Mouse (Mus musculus): ENCODE data around the gene Npcd. TPM values are rescaled to one million over a fixed set of nuclear protein-coding genes. Genes with fewer than 3 reads are reported as not detected.

The Npcd gene
- total and polyA plus RNA-seq, 3 experiments: 0.29 to 0.31 (median 0.30) TPM

GRCm38 (mm10) chr15:79828366-79829035 is 5.5 kb downstream of the Npcd start:
- Histone ChIP-seq H3K9ac (ENCODE audit: low read depth, low read length) (no peak overlapping the region), H3K4me1 (ENCODE audit: control insufficient read depth, insufficient read depth, low read length) (peaks cover 1% of the 10 kb centered on the region; the same call in 1 of the 2 replicates), H3K27ac (no peak overlapping the region), H3K36me3 (ENCODE audit: control insufficient read depth, insufficient read depth, low read length) (no peaks in the 10 kb centered on the region), H3K4me3 (no peak overlapping the region), H3K79me2 (replicated peaks; ENCODE audit: control insufficient read depth, insufficient read depth, low read length) (no peaks in the 10 kb centered on the region), H3K27me3 (ENCODE audit: control insufficient read depth, insufficient read depth, low read length) (no peaks in the 10 kb centered on the region)
- TF ChIP-seq EP300 (IDR thresholded peaks at IDR 0.05; ENCODE audit: insufficient read depth, low read depth, low read length): no peak
- TF ChIP-seq POLR2A (IDR thresholded peaks at IDR 0.05; ENCODE audit: insufficient read depth, low read depth, low read length): no peak
- TF ChIP-seq CTCF (IDR thresholded peaks at IDR 0.05): peak; percentile 61
- WGBS: 69% methylated on average over 46 of the region's 46 CpGs
- peak in 1 of 2 experiments; percentile 26 for DNase-seq
- intact Hi-C loops (cut with DNase I): loop anchor here (1.0 kb wide), 1 partner anchor 75 kb away; no protein-coding TSS in a partner anchor

- no peak overlapping the region for H3K27ac ChIP-seq
- peaks cover 1% of the 10 kb centered on the region; the same call in 1 of the 2 replicates for H3K4me1 ChIP-seq (ENCODE audit: control insufficient read depth, insufficient read depth, low read length)
- H3K27me3 ChIP-seq (ENCODE audit: control insufficient read depth, insufficient read depth, low read length): no peaks in the 10 kb centered on the region
- no peaks in the 10 kb centered on the region for H3K36me3 ChIP-seq (ENCODE audit: control insufficient read depth, insufficient read depth, low read length)
- 91% methylated on average over 11 of the region's 11 CpGs for WGBS
- DNase-seq: no peak
- no peak overlapping the region for H3K9ac ChIP-seq (ENCODE audit: low read depth, low read length)
- no peaks in the 10 kb centered on the region for H3K79me2 ChIP-seq (replicated peaks; ENCODE audit: control insufficient read depth, insufficient read depth, low read length)
- H3K4me3 ChIP-seq: no peak overlapping the region
- intact Hi-C loops (cut with DNase I): loop anchor here (1.0 kb wide), 1 partner anchor 74 kb away; no protein-coding TSS in a partner anchor
- TF ChIP-seq EP300 (IDR thresholded peaks at IDR 0.05; ENCODE audit: insufficient read depth, low read depth, low read length) (no peak), POLR2A (IDR thresholded peaks at IDR 0.05; ENCODE audit: insufficient read depth, low read depth, low read length) (no peak), CTCF (IDR thresholded peaks at IDR 0.05) (no peak)
Measured at GRCm38 (mm10) chr15:79827778-79828210, 6.2 kb downstream of the Npcd start.

- Histone ChIP-seq H3K79me2 (replicated peaks; ENCODE audit: control insufficient read depth, insufficient read depth, low read length) (no peaks in the 10 kb centered on the region), H3K27me3 (ENCODE audit: control insufficient read depth, insufficient read depth, low read length) (no peaks in the 10 kb centered on the region), H3K4me3 (no peak overlapping the region), H3K4me1 (ENCODE audit: control insufficient read depth, insufficient read depth, low read length) (peaks cover 1% of the 10 kb centered on the region; the same call in 1 of the 2 replicates), H3K9ac (ENCODE audit: low read depth, low read length) (no peak overlapping the region), H3K27ac (no peak overlapping the region), H3K36me3 (ENCODE audit: control insufficient read depth, insufficient read depth, low read length) (no peaks in the 10 kb centered on the region)
- 85% methylated on average over 14 of the region's 14 CpGs for WGBS
- intact Hi-C loops (cut with DNase I): no loop called here
- no peak for DNase-seq
- TF ChIP-seq EP300 (IDR thresholded peaks at IDR 0.05; ENCODE audit: insufficient read depth, low read depth, low read length) (no peak), POLR2A (IDR thresholded peaks at IDR 0.05; ENCODE audit: insufficient read depth, low read depth, low read length) (no peak), CTCF (IDR thresholded peaks at IDR 0.05) (no peak)
Measured at GRCm38 (mm10) chr15:79827061-79827777, 6.8 kb downstream of the Npcd start.

- Histone ChIP-seq H3K27ac (no peak overlapping the region), H3K4me1 (ENCODE audit: control insufficient read depth, insufficient read depth, low read length) (no peaks in the 10 kb centered on the region), H3K27me3 (ENCODE audit: control insufficient read depth, insufficient read depth, low read length) (no peaks in the 10 kb centered on the region), H3K79me2 (replicated peaks; ENCODE audit: control insufficient read depth, insufficient read depth, low read length) (no peaks in the 10 kb centered on the region), H3K4me3 (no peak overlapping the region), H3K36me3 (ENCODE audit: control insufficient read depth, insufficient read depth, low read length) (no peaks in the 10 kb centered on the region), H3K9ac (ENCODE audit: low read depth, low read length) (no peak overlapping the region)
- DNase-seq: no peak
- no peak for TF ChIP-seq CTCF (IDR thresholded peaks at IDR 0.05)
- no peak for TF ChIP-seq EP300 (IDR thresholded peaks at IDR 0.05; ENCODE audit: insufficient read depth, low read depth, low read length)
- TF ChIP-seq POLR2A (IDR thresholded peaks at IDR 0.05; ENCODE audit: insufficient read depth, low read depth, low read length): no peak
- intact Hi-C loops (cut with DNase I): no loop called here
- WGBS: 82% methylated on average over 9 of the region's 9 CpGs
Measured at GRCm38 (mm10) chr15:79826221-79826935, 7.7 kb downstream of the Npcd start.

DNA sequence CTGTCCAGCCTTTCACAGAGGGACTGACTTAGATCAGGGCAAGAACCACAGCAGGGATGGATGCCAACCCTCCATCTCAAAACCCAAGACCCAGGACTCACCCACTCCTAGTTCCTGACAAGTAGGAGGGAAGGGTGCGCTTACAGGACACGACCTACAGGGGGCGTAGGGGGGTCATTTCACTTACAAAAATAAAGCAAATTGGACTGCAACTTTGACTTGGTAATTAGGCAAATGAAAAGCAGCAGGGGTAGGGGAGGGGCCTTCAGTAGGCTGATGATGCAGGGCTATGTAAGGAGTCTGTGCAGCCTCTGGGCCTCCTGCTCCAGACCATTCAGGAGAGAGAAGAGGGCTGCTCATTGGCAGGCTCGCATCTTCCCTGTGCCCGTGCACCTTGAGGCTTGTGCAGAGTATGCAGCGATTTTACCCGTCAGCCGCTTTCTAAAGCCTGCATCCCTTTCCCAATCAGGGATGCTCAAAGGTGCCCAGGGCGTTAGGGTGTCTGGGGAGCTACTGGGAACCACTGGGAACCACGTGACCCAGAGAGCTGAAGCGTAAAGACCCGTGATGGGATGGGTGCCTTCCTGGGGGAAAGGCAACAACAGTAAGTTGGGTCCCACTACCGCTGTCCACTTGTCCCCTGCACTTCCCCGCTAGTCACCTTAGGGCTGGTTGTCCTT is 8.8 kb downstream of the Npcd start:
- intact Hi-C loops (cut with DNase I): no loop called here
- WGBS: 74% methylated on average over 14 of the region's 14 CpGs
- TF ChIP-seq CTCF (IDR thresholded peaks at IDR 0.05) (peak; percentile 75), POLR2A (IDR thresholded peaks at IDR 0.05; ENCODE audit: insufficient read depth, low read depth, low read length) (no peak)
- H3K4me1 ChIP-seq (ENCODE audit: control insufficient read depth, insufficient read depth, low read length): no peaks in the 10 kb centered on the region
- no peak overlapping the region for H3K9ac ChIP-seq (ENCODE audit: low read depth, low read length)
- no peak for DNase-seq
- H3K27me3 ChIP-seq (ENCODE audit: control insufficient read depth, insufficient read depth, low read length): no peaks in the 10 kb centered on the region
- no peak overlapping the region for H3K4me3 ChIP-seq
- no peaks in the 10 kb centered on the region for H3K36me3 ChIP-seq (ENCODE audit: control insufficient read depth, insufficient read depth, low read length)
- no peaks in the 10 kb centered on the region for H3K79me2 ChIP-seq (replicated peaks; ENCODE audit: control insufficient read depth, insufficient read depth, low read length)
- no peak overlapping the region for H3K27ac ChIP-seq

Data from heart, adult 2 months (tissue).